Mouse (Mus musculus): ENCODE measurements around the gene Bcr.

Gene Bcr

GRCm38 (mm10) chr10:75187366-75188056 is 127.1 kb downstream of the Bcr start:
- no peak for DNase-seq

DNA sequence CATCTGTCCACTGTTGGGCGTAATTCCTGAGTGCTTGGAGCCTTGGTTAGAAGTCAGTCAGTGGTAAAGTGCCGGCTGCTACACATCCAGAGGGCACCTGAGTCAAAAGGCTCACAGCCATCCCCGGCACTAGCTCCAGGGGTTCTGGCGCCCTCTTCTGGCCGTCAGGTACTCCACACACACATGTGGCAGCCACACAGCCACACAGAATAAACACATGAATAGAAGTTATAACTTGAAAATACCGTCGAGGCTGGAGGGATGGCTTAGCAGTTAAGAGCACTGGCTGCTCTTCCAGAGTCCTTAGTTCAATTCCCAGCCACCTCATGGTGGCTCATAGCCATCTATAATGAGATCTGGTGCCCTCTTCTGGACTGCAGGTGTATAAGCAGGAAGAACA is 131.3 kb downstream of the Bcr start:
- DNase-seq: peak; percentile 24

DNA sequence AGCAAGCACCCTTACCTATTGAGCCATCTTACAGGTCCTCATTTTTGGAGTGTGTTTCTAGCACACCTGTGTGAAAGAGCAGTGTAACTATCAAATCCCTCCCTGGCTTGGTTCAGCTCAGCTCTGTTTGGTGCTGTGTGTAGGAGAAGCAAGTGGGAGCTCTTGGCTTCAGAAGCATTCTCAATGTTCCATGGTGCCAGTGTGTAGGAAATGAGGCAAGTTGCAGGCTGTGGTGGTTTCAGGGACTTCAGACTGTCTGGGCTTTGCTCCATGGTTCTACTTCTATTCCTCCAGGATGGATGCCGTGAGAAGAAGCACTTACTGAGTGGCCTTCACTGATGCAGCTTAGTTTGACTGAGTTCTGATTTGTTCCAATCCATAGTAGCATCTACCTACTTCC is 137.4 kb downstream of the Bcr start:
- DNase-seq: no peak

GRCm38 (mm10) chr10:75200733-75201132 is 140.3 kb downstream of the Bcr start:
- no peak for DNase-seq

DNA sequence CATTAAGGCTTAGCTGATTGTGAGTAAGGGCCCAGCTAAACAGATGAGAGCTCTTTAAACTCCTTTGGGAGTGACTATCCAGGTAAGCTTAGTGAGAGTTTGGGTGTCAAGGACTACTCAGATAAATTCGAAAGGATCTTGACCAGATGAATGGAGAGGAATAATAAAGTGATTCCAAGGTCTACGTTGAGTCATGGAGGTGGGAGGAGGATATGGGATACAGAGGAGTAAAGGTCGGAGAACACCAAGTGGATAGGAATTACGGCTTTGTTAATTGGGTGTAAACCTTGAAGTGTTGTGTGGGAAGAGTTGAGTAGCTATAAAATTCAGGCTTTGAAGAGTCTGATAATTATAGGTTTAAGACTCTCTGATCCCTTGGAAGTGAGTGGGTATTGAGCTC is 145.8 kb downstream of the Bcr start:
- DNase-seq: no peak

DNA sequence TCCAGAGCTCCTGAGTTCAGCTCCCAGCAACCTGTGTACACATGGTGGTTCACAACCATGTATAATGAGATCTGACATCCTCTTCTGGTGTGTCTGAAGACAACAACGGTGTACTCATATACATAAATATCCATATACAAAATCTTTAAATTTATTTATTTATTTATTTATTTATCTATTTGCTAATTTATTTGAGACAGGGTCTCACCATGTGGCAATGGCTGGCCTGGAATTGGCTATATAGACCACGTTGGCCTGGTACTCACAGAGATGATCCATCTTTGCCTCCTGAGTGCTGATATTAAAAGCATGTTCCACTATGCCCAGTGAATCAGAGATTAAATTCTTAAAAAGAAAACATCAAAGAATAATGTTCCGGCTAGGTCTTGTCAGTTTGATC is 150.4 kb downstream of the Bcr start:
- DNase-seq: no peak

- peak; percentile 99 for DNase-seq
Measured at GRCm38 (mm10) chr10:75211807-75212645, 151.6 kb downstream of the Bcr start, which contains the start of gene Specc1l. TSS of gene Specc1l (plus strand) at chr10:75212073.

- no peak for DNase-seq
Measured at GRCm38 (mm10) chr10:75212981-75213380, 152.6 kb downstream of the Bcr start.

DNA sequence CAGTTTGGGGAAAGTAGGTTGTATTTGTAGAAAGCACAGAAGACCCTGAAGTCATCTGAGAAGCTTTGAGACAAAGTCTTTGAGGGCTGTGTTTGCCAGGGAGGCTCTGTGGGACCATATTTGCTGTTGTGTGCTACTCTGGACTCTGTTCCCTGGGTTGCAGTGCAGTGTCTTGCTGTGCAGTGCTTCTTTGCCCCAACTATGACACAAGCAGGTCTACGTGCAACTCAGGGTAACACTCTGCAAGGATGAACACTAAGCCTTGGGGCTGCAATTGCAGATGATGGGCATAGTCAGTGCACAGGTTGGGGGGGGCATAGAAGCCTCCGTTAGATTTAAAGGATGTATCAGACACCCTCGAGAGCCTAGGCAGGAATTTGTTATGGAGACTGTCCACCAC is 160.3 kb downstream of the Bcr start:
- no peak for DNase-seq

GRCm38 (mm10) chr10:75221936-75222610 is 161.7 kb downstream of the Bcr start:
- DNase-seq: no peak

DNA sequence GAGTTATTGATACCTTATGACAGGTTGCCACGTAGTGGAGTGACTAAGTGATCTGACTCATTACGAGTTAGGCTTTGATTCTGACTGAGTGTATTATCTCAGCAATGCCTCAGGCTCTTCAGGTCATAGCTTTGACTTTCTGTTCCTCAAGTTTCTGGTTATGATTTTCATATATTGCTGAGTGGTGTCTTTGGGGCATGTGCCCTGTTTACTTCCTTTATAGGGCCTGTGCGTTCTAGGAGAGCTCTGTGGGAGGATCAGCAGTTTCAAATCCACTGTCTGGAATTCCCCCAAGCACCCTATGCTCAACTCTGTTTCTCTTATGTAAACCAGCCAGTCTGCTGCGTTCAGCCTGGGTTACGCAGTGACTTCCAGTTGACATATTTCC is 162.2 kb downstream of the Bcr start:
- DNase-seq: no peak

GRCm38 (mm10) chr10:75224154-75224553 is 163.8 kb downstream of the Bcr start:
- no peak for DNase-seq

DNA sequence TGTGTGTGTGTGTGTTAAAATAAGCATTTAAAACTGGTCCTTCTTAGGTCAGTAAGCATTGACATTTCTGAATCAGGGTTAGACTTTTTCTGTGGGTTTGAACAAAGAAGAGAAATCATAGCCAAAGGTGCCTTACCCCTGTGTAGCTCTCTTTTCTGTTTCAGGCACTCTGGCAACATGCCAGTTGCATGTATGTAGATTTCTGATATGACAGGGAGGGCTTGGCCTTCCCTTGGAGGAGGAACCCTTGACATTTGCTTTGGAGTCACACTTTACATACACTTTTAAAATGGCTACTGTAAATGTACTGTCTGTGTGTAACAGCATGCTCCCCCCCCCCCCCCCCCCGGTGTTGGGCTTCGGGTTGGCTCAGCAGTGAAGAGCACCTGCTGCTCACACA is 164.2 kb downstream of the Bcr start:
- DNase-seq: no peak

DNA sequence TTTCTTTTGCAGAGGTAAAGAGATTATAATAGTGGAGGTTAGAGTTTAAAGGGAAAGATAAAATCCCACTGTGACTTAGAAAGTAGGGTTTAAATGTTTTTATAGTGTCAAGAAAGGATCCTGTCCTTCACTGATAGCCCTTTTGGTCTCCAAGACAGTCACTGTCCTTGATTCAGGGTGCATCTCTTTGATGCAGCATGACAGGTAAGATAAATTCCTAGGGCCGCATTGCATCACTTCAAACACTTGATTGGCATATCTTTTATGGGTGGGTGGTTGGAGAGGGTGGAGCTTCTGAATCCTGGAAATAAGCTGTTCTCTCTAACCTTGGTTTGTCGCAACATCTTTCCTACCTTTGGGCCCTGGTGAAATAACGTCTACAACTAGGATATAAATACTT is 167.0 kb downstream of the Bcr start:
- no peak for DNase-seq

DNA sequence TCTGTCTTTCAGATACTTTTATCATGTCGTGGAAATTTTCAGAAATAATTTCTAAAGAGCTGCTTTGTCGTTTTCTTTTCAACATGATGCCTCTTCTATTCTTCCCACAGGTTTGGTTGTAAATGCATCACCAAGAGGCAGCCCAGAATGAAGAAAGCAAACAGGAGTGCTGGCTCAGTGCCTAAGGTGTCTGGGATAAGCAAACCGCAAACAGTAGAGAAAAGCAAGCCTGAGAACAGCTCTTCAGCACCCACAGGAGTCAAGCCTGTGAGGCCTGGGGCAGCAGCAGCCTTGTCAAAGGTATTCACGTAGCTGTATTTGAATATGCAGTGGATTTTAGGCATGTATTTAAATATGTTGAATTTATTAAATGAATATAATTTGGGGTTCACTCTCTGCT is 170.2 kb downstream of the Bcr start:
- no peak for DNase-seq

GRCm38 (mm10) chr10:75231876-75232275 is 171.5 kb downstream of the Bcr start:
- DNase-seq: no peak

- DNase-seq: no peak
Measured at GRCm38 (mm10) chr10:75232612-75233155, 172.3 kb downstream of the Bcr start.

DNA sequence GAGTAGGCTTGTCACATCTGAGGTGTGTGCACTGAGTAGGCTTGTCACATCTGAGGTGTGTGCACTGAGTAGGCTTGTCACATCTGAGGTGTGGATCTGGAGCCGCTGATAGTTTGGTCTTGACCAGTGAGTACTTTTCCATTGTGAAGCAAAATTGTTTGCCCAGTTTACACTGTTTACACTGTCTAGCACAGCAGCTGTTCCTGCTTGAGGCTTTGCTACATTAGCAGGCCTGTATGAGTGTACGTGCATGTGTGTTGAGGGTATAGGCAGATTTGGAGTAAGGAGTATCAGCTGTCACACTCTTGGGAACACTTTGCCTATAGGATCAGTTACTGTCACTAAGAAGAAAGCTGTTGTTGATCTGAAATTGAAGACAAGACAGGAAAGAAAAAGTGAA is 173.1 kb downstream of the Bcr start:
- no peak for DNase-seq
